Mouse (Mus musculus) hindbrain, embryonic 15.5 days (tissue): ENCODE data around the gene Olfr1426. TPM values are rescaled to one million over a fixed set of nuclear protein-coding genes. Genes with fewer than 3 reads are reported as not detected.
"Not testable (repeated sequence)": the region's sequence is repeated elsewhere in the genome, so short reads cannot be mapped to it uniquely, and the experiment has no call there.

ENCODE experiments used
- ATAC-seq: fragments of 200-750 bp; cut with Nextera tagmentation; 2 replicates; pipeline ENCODE4 v1.8.0; 2017; ENCODE audit warnings: low read depth, moderate number of reproducible peaks, moderate TSS enrichment; ENCODE audit not compliant: low FRiP score
- H3K27ac ChIP-seq: fragments of 300-500 bp; sonication (generic); replicated peaks from 2 replicates; pipeline ENCODE4 v1.5.1; 2015; ENCODE audit warnings: mild to moderate bottlenecking, inconsistent platforms
- H3K27me3 ChIP-seq: fragments of 300-500 bp; sonication (generic); 2 replicates; pipeline ENCODE4 v1.6.1; 2015; ENCODE audit warnings: control low read depth, inconsistent platforms
- H3K36me3 ChIP-seq: fragments of 300-500 bp; sonication (generic); 2 replicates; pipeline ENCODE4 v1.6.1; 2015; ENCODE audit warnings: control low read depth, inconsistent platforms
- H3K4me1 ChIP-seq: fragments of 300-500 bp; sonication (generic); replicated peaks from 2 replicates; pipeline ENCODE4 v1.6.1; 2015; ENCODE audit warnings: control low read depth, inconsistent platforms
- H3K4me2 ChIP-seq: fragments of 300-500 bp; sonication (generic); 2 replicates; pipeline ENCODE4 v1.6.1; 2015; ENCODE audit warnings: moderate library complexity, mild to moderate bottlenecking, inconsistent platforms
- H3K4me3 ChIP-seq: fragments of 300-500 bp; sonication (generic); 2 replicates; pipeline ENCODE4 v1.5.1; 2015; ENCODE audit warnings: mild to moderate bottlenecking, inconsistent platforms
- H3K9ac ChIP-seq: fragments of 300-500 bp; sonication (generic); 2 replicates; pipeline ENCODE4 v1.6.1; 2015; ENCODE audit warnings: inconsistent platforms
- H3K9me3 ChIP-seq: fragments of 300-500 bp; sonication (generic); 2 replicates; pipeline ENCODE4 v1.6.1; 2016; ENCODE audit warnings: control low read depth, inconsistent platforms
- WGBS: fragments of 180-500 bp; shearing (Covaris S2); methylation state at CpG from one replicate; pipeline ENCODE4 v1.1.7; 2015; 5-methylcytosine and 5-hydroxymethylcytosine counted together
- polyA plus RNA-seq: library from polyadenylated mRNA; unstranded; fragments of >200 nt; fragmentation: Nextera tagmentation; extraction: Ambion mirVana; gene quantifications from 2 replicates; pipeline ENCODE4 v1.2.1, GENCODE M21; 2015

The Olfr1426 gene
- polyA plus RNA-seq, result not detected in 2 replicates

DNA sequence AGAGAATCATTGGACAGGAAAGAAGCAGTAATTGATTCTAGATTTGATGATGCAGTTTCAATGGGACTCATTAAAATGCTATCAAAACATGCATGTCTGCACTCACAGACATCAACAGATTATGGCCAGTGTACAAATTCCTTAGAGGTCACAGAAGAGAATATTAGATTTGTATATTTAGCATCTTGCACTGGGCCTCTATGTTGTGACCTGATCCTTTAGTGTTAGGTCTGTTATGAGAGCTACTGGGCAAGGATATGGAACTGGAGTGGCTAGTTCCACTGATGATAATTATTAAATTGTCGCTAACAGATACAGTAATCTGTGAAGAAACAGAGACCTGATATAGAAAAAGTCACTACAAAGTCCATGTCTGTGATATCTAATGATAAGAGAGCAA lies at the start of gene Olfr1426:
Gene Olfr1426, minus strand, starts transcription at position 101 of the 400 bp plus-strand sequence.
- no peak for ATAC-seq
- WGBS, result 77% methylated on average over 1 of the region's 1 CpGs
- no peak within 1 kb of the TSS for H3K4me3 ChIP-seq
- H3K9ac ChIP-seq, result no peak within 1 kb of the TSS
- no peaks in the 10 kb centered on the region for H3K36me3 ChIP-seq
- no peaks in the 10 kb centered on the region for H3K27me3 ChIP-seq
- H3K4me2 ChIP-seq, result no peak within 1 kb of the TSS
- no peak within 1 kb of the TSS for H3K27ac ChIP-seq
- H3K4me1 ChIP-seq, result no peaks in the 10 kb centered on the region
- no peaks in the 10 kb centered on the region for H3K9me3 ChIP-seq

GRCm38 (mm10) chr19:12134289-12134688 lies 42.5 kb upstream of the Olfr1426 start:
- no peaks in the 10 kb centered on the region for H3K9me3 ChIP-seq
- H3K4me2 ChIP-seq, result no peak overlapping the region
- no peak overlapping the region for H3K4me3 ChIP-seq
- WGBS, result 45% methylated on average over 2 of the region's 2 CpGs
- H3K4me1 ChIP-seq, result no peaks in the 10 kb centered on the region
- H3K9ac ChIP-seq, result no peak overlapping the region
- H3K27me3 ChIP-seq, result no peaks in the 10 kb centered on the region
- ATAC-seq, result no peak
- no peaks in the 10 kb centered on the region for H3K36me3 ChIP-seq
- H3K27ac ChIP-seq, result no peak overlapping the region

DNA sequence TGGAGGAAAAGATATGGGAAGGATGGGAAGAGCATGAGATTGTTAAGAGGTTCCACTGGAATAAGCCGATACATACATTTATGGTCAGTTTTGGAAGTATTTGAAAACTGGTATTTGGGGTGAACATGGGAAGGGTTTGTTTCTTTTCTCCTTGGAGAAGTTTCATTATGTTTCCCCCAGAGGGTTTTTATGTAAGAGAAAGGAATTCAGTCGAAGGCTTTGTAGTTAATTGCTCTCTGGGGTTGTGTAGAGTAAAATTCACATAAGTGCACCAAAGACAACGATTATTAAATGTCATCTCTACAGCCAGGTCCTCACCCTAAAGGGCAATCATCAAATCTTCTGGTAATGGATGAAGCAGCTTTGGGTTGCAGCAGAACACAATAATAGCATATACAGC lies 31.3 kb upstream of the Olfr1426 start, which contains the start of gene Olfr76:
Gene Olfr76, minus strand, starts transcription at position 101 of the 400 bp plus-strand sequence.
- H3K9me3 ChIP-seq, result no peaks in the 10 kb centered on the region
- 75% methylated on average over 3 of the region's 3 CpGs for WGBS
- H3K36me3 ChIP-seq, result no peaks in the 10 kb centered on the region
- H3K4me1 ChIP-seq, result no peaks in the 10 kb centered on the region
- H3K9ac ChIP-seq, result no peak within 1 kb of the TSS
- H3K4me2 ChIP-seq, result no peak within 1 kb of the TSS
- no peak within 1 kb of the TSS for H3K27ac ChIP-seq
- no peak for ATAC-seq
- H3K27me3 ChIP-seq, result no peaks in the 10 kb centered on the region
- H3K4me3 ChIP-seq, result no peak within 1 kb of the TSS

GRCm38 (mm10) chr19:12116464-12116863 lies 24.7 kb upstream of the Olfr1426 start:
- WGBS, result 96% methylated on average over 3 of the region's 3 CpGs
- no peak overlapping the region for H3K4me3 ChIP-seq
- no peaks in the 10 kb centered on the region for H3K9me3 ChIP-seq
- H3K36me3 ChIP-seq, result no peaks in the 10 kb centered on the region
- no peaks in the 10 kb centered on the region for H3K4me1 ChIP-seq
- no peak overlapping the region for H3K27ac ChIP-seq
- H3K4me2 ChIP-seq, result no peak overlapping the region
- H3K9ac ChIP-seq, result no peak overlapping the region
- H3K27me3 ChIP-seq, result no peaks in the 10 kb centered on the region
- ATAC-seq, result no peak

GRCm38 (mm10) chr19:12115797-12116196 lies 24.0 kb upstream of the Olfr1426 start, which contains the start of gene Olfr1428:
Gene Olfr1428 (minus strand): TSS chr19:12115897.
- 79% methylated on average over 1 of the region's 1 CpGs for WGBS
- Histone ChIP-seq H3K9ac (no peak within 1 kb of the TSS), H3K27ac (no peak within 1 kb of the TSS), H3K4me2 (no peak within 1 kb of the TSS), H3K36me3 (no peaks in the 10 kb centered on the region), H3K9me3 (no peaks in the 10 kb centered on the region), H3K4me1 (no peaks in the 10 kb centered on the region), H3K4me3 (no peak within 1 kb of the TSS), H3K27me3 (no peaks in the 10 kb centered on the region)
- ATAC-seq, result no peak

DNA sequence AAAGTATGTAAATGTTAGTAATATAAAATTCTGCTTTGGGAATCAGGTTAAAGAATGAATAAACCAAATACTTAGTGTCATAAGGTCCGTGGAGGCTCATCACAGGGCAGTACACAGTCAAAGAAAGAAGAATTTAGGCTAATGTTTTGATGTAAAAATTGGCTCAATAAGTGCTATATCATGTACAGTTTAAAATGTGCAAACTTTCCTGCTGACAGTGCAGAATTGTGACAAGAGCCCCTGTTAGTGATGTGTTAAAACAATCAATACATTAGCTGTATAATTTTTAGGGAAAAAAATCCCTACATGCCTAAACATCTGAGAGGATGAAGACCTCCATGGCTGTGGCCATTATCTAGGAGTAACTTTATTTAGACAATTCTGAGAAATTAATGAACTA lies 22.0 kb upstream of the Olfr1426 start:
- ATAC-seq, result no peak
- Histone ChIP-seq H3K9me3 (no peaks in the 10 kb centered on the region), H3K9ac (no peak overlapping the region), H3K27ac (no peak overlapping the region), H3K27me3 (no peaks in the 10 kb centered on the region), H3K4me2 (no peak overlapping the region), H3K36me3 (no peaks in the 10 kb centered on the region), H3K4me1 (no peaks in the 10 kb centered on the region), H3K4me3 (no peak overlapping the region)
- 70% methylated on average over 1 of the region's 1 CpGs for WGBS

DNA sequence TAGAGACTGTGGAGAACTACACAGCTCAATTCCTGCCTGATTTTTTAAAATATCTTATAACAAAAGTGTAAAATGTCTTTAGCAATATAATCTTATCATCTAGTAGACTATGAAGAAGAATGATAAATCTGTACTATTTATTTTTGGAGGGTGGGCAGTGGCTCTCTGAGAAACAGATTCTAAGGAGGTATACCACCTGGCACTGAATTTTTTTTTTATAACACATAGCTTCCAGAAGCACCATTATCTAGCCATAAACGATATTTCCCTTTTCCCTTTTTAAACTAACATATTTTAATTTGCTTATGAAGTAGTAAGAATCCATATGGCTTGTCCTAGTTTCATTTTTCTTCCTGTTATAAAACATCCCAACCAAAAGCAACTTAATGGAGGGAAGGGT lies 12.7 kb upstream of the Olfr1426 start:
- Histone ChIP-seq H3K4me1 (no peaks in the 10 kb centered on the region), H3K27ac (no peak overlapping the region), H3K4me2 (no peak overlapping the region), H3K36me3 (no peaks in the 10 kb centered on the region), H3K9ac (no peak overlapping the region), H3K27me3 (no peaks in the 10 kb centered on the region), H3K9me3 (no peaks in the 10 kb centered on the region), H3K4me3 (no peak overlapping the region)
- 66% methylated on average over 1 of the region's 1 CpGs for WGBS
- no peak for ATAC-seq

- H3K27me3 ChIP-seq, result no peaks in the 10 kb centered on the region
- H3K4me3 ChIP-seq, result no peak within 1 kb of the TSS
- no peaks in the 10 kb centered on the region for H3K36me3 ChIP-seq
- no peaks in the 10 kb centered on the region for H3K4me1 ChIP-seq
- H3K4me2 ChIP-seq, result no peak within 1 kb of the TSS
- H3K9me3 ChIP-seq, result no peaks in the 10 kb centered on the region
- 98% methylated on average over 2 of the region's 2 CpGs for WGBS
- ATAC-seq, result no peak
- H3K9ac ChIP-seq, result no peak within 1 kb of the TSS
- H3K27ac ChIP-seq, result no peak within 1 kb of the TSS
These were observed 11.4 kb upstream of the Olfr1426 start, which contains the start of gene Olfr1427 for GRCm38 (mm10) chr19:12103234-12103633. Gene Olfr1427 (minus strand): TSS chr19:12103334.

GRCm38 (mm10) chr19:12077631-12078030 lies 14.2 kb downstream of the Olfr1426 start, which contains the start of gene Olfr1425:
Gene Olfr1425 (minus strand): TSS chr19:12077731.
- H3K27me3 ChIP-seq, H3K4me1 ChIP-seq, H3K36me3 ChIP-seq, H3K9me3 ChIP-seq, ATAC-seq, H3K27ac ChIP-seq, H3K4me3 ChIP-seq, H3K4me2 ChIP-seq, H3K9ac ChIP-seq: not testable (repeated sequence)
- WGBS, result 87% methylated on average over 4 of the region's 4 CpGs

- not testable (repeated sequence) for H3K36me3 ChIP-seq, H3K27me3 ChIP-seq, H3K9me3 ChIP-seq, H3K4me2 ChIP-seq, H3K27ac ChIP-seq, H3K4me1 ChIP-seq, H3K4me3 ChIP-seq, ATAC-seq, H3K9ac ChIP-seq
- WGBS, result 81% methylated on average over 1 of the region's 1 CpGs
These were observed 22.3 kb downstream of the Olfr1426 start for GRCm38 (mm10) chr19:12069546-12069945.

GRCm38 (mm10) chr19:12067806-12068205 lies 24.0 kb downstream of the Olfr1426 start:
- not testable (repeated sequence) for H3K27me3 ChIP-seq, H3K9ac ChIP-seq, H3K27ac ChIP-seq, H3K4me3 ChIP-seq, H3K4me2 ChIP-seq, ATAC-seq, H3K4me1 ChIP-seq, H3K9me3 ChIP-seq, H3K36me3 ChIP-seq
- 75% methylated on average over 1 of the region's 1 CpGs for WGBS

DNA sequence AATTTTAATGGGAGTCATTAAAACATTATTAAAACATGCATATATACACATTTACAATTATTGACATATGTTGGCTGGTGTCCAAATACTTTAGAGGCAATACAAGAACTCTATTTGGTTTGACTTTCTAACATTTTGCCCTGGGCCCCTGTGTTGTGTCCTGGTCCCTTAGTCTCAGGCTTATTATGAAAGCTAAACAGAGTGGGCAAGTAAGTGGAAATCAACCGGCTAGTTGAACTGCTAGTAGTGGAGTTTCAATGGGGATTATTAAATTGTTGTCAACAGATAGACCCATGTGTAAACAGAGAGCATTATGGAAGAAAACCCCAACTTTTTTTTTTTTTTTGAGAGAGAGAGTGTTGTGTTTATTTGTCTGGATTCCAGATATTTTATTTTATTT lies 29.2 kb downstream of the Olfr1426 start, which contains the start of gene Olfr1424:
Gene Olfr1424, minus strand, starts transcription at position 101 of the 400 bp plus-strand sequence.
- not testable (repeated sequence) for H3K27me3 ChIP-seq, H3K9ac ChIP-seq, H3K27ac ChIP-seq, ATAC-seq, H3K4me3 ChIP-seq, H3K4me2 ChIP-seq, H3K4me1 ChIP-seq, H3K9me3 ChIP-seq, H3K36me3 ChIP-seq
- WGBS, result 94% methylated on average over 1 of the region's 1 CpGs

- Histone ChIP-seq H3K9ac (no peak overlapping the region), H3K27ac (no peak overlapping the region), H3K4me1 (no peaks in the 10 kb centered on the region), H3K4me2 (no peak overlapping the region), H3K9me3 (no peaks in the 10 kb centered on the region), H3K4me3 (no peak overlapping the region), H3K27me3 (no peaks in the 10 kb centered on the region), H3K36me3 (no peaks in the 10 kb centered on the region)
- 93% methylated on average over 5 of the region's 5 CpGs for WGBS
- ATAC-seq, result no peak
These were observed 48.6 kb downstream of the Olfr1426 start for GRCm38 (mm10) chr19:12043163-12043562.
